Mouse (Mus musculus): ENCODE results near the gene Spopl.
"Not testable (repeated sequence)": the region's sequence is repeated elsewhere in the genome, so short reads cannot be mapped to it uniquely, and the experiment has no call there.

Spopl gene

DNA sequence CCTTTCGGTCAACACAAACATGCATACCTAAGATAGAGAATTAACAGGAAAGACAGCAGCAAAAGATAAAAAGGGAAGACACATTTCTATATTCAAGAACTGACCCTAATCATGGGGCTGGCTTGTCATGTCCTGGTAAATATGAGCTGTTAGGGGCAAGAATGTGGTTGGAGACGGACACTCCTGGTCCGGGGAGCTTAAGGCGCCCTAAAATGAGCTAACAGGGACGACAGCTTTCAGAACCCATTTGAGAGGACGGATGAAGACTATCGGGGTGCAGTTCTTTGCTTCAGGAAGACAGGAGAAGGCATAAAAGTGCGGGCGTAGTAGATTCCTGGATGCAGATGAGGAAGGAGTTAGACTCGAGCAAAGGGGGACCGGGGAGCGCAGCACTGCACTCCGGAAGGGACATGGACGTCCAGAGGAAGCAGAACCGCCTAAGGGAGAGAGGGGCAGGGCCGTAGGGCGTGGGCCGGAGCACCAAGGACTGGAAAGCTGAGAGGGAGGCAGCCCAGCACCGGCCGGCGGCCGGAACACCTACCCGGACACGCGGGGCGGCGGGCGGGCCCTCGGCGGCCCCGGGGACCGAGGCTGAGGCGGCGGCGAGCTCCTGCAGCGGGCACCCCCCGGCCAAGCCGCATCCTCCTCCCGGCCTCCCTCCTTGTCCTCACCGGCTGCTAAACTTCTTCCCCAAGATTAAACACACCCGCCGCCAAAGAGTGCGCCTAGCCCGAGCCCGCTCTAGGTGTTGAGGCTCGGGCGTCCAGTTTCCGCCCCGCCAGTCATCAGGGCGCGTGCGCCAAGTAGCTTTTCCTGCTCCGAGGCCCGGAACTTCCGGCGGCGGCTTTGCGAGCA, at the start of gene Spopl:
Gene Spopl, minus strand, starts transcription at position 805 of the 855 bp plus-strand sequence.
- peak; percentile 77 to 86 for DNase-seq (ENCODE audit: low spot score in 2 of 2)

DNA sequence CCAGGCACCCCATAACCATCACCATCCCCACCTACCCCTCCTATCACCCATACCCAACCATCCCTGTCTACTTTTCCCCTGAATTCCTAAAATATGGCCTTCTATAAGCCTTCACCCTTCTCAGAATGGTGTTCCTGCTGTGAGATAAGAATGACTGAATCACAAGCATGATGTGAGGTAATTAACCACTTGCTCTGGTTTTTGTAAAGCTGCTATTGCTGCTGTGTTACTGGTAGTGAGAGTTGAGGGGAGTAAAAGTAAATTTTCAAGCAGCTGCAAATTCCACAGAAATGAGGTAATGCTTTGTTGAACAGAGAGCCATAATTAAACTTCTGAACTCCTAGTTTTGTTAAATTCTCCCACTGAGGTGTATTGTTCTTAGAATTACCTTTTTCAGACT, 48.2 kb upstream of the Spopl start:
- DNase-seq (ENCODE audit: low spot score in 2 of 2), result no peak

DNA sequence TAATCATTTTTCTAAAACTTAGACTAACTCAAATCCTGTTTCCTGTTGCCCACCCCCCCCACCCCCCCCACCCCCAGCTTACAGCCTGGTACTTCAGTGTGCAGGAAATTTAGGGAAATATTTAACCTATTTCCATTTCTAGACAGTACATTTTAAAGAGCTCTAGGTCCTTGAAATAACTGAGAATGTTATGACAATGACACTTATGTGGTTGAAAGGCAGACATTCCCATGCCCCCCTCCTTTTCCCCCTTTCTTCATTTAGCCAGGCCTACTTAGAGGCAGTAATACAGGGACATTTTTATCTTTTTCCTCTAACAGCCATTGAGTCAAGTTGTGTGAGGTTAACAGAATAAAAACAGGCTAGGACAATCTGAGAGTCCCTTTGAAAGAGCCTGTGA, 46.1 kb upstream of the Spopl start:
- DNase-seq (ENCODE audit: low spot score in 2 of 2), result no peak

DNA sequence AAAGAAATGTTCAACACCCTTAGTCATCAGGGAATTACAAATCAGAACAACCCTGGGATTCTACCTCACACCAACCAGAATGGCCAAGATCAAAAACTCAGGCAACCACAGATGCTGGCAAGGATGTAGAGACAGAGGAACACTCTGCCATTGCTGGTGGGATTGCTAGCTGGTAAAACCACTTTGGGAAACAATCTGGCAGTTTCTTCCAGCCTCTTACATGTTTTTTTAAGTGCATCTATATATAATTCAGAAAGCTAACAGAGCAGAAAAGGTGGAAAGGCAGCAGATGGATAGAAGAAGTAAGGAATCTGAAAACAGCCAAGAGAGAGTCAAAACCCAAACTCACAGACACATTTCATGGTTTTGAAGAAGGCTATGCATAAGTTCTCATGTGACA, 33.5 kb upstream of the Spopl start:
- no peak for DNase-seq (ENCODE audit: low spot score in 2 of 2)

DNA sequence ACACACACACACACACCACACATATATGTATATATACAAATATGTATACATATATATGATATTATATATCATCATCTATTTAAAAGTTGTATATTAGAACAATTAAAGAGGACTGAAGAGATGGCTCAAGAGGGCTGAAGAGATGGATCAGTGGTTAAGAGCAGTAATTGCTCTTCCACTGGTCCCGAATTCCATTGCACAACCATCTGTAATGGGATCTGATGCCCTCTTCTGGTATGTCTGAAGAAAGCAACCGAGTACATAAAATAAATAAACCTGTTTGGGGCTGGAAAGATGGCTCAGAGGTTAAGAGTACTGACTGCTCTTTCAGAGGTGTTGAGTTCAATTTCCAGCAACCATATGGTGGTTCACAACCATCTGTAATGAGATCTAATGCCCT, 16.9 kb upstream of the Spopl start:
- no peak for DNase-seq (ENCODE audit: low spot score in 2 of 2)

DNA sequence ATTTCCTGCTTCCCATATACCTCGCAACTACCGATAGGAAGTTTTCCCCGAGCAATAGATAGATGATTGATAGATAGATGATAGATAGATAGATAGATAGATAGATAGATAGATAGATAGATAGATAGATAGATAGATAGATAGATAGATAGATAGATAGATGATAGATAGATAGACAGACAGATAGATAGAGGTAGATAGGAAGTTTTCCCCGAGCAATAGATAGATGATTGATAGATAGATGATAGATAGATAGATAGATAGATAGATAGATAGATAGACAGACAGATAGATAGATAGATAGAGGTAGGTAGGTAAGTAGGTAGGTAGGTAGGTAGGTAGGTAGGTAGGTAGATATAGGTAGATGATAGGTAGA, 239 bp upstream of the Spopl start:
- not testable (repeated sequence) for DNase-seq (ENCODE audit: low spot score in 2 of 2)

DNA sequence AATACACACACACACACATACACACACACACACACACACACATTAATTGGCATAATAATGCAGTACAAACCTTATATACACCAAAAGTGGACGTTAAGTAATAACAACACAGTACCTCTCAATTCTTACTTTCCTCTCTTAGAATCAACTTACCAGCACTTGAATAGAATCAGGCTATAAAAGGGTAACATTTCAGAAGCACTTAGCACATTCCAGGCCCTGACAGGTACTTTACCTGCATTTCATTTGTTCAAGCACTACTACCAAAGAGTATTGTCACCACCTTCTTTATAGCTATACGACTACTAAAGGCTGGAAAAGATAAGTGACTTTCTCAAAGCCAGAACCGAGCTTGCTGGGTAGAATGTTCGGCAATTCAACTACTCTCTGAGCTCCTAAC, 1.3 kb downstream of the Spopl start:
- no peak for DNase-seq (ENCODE audit: low spot score in 2 of 2)

DNA sequence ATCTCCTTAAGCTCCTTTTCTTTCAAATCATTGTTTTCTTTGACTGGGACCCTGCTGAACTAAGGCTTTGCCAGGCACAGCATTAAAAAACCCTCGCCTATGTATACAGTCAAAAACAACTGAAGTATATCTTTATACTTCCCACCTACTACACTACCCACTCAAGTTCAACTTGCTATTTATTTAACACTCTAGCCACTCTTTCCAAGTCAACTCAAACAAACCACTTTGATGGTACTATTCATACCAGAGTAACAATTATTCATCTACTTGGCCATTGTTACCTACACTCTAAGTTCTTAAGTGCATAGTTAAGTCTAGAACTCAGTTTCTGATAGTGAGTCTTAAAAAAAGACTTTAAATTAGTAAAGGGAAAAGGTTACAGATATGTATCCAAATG, 3.1 kb downstream of the Spopl start:
- no peak for DNase-seq (ENCODE audit: low spot score in 2 of 2)

DNA sequence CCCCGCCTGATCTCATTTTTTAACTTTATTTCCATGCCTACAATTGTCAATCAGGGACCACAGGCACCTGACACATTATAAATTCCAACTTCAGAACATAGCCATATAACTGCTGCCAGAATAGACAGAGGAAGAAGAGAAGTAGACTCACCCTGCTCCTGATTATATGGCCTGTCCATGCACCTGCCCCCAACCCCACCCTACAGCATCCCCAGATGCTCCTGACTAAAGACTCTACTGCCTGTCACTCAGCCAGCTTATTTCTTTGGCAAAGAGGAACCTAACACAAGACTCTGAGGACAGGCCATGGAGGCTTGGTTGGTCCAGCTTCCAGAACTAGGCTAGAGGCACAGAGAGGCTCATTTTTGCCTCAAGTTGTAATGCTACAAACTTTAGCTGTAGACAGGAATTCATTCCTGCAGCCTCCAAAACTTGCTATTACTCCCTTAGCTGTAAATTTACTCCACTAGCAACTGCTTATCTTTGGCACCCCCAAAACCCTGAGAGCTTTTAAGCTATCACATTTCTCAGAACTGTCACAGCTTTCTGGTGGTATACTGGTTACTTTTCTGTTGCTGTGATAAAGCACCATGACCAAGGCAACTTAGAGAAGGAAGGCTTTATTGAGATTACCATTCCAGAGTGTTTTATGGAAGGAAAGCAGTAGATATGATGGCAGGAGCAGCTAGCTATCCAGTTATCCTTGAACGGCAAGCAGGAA, 6.7 kb downstream of the Spopl start:
- DNase-seq (ENCODE audit: low spot score in 2 of 2), result no peak

DNA sequence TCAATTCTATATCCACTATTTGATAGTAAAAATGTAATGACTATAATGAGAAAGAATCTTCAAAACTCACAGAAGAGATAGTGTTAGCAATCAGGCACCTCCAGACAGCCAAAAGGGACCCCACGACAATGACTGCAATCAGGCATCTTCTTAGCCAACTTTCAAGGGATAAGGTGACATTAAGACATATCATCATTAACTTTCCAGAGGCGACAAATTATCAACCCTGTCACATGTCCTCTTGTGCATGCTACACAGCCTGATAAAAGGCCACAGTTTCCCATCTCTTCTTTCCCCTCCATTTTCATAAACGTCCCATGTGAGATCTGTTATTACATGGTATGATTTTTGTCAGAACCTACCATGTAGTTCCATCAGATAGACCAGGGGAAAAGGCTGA, 9.0 kb downstream of the Spopl start:
- no peak for DNase-seq (ENCODE audit: low spot score in 2 of 2)

DNA sequence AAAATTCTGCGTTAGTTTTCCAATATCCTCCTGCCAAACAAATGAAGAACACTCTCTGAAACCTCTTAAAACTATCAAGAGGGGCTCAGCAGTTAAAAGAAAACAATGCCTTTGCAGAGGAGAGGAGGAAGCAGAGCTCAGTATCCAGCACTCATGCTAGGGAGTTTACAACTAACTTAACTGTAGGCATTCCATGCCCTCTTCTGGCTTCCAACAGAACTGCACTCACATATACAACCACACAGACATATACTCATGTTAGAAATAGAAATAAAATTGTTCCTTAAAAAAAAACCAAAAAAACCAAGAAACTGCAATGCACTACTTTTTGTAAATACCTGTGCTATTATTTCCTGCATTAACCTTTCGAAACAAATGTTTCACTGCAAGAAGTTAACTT, 12.7 kb downstream of the Spopl start:
- DNase-seq (ENCODE audit: low spot score in 2 of 2), result no peak

DNA sequence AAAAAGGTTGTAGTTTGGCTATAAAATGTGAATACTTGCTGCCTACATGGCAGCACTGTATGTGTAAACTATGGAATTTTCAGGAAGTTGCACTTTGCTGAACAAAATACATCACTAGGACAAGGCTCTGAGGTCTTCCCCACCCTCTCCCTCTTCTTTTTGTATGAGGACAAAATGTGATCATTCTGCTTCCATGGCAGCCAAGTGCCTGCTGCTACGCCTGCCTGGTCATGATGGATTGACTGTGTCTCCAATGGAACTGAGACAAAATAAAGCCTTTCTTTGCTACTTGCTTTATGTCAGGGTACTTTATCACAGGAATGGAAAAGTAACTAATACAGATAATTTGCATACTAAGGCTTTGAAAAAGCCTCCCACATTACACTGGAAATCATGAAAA, 20.7 kb downstream of the Spopl start:
- DNase-seq (ENCODE audit: low spot score in 2 of 2), result no peak

DNA sequence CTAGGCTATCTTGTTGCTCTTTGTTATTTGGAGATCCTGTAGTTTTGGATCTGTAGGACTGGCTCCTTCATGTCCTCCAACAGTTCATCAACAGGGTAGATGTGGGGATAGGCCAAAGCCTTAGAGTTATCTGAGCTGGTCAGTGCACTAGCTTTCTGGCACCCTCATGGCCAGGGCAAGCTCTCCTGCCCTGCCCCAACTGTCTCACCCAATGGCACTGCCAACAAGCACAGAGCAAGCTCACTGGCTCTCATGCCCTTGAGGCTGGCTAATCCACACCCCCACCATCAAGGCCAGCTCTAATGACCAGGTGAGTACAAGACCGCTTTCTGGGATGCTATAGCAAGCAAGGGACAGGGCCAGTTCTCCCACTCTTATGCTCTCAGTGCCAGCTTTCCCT, 24.7 kb downstream of the Spopl start:
- DNase-seq (ENCODE audit: low spot score in 2 of 2), result no peak

DNA sequence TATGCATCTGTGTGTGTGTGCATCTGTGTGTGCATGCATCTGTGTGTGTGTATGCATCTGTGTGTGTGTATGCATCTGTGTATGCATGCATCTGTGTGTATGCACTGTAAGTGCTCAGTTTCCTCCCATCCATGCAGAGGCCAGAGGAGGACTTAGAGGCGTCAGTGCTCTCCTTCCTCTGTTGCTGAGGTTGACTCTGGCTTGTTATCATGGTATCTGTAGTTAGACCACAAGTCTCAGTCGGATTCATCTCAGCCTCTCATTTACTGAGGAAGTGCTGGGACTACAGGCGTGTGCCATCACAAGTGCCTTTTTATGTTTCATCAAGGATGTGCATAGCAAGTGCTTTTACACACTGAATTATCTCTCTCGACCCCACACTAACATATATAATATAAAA, 31.9 kb downstream of the Spopl start:
- no peak for DNase-seq (ENCODE audit: low spot score in 2 of 2)

DNA sequence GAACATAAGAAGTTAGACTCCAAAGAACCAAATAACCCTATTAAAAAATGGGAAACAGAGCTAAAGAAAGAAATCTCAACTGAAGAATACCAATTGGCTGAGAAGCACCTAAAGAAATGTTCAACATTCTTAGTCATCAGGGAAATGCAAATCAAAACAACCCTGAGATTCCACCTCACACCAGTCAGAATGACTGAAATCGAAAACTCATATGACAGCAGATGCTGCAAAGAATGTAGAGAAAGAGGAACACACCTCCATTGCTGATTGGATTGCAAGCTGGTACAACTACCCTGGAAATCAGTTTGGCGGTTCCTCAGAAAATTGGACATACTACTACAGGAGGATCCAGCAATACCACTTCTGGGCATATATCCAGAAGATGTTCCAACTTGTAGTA, 44.2 kb downstream of the Spopl start:
- not testable (repeated sequence) for DNase-seq (ENCODE audit: low spot score in 2 of 2)

DNA sequence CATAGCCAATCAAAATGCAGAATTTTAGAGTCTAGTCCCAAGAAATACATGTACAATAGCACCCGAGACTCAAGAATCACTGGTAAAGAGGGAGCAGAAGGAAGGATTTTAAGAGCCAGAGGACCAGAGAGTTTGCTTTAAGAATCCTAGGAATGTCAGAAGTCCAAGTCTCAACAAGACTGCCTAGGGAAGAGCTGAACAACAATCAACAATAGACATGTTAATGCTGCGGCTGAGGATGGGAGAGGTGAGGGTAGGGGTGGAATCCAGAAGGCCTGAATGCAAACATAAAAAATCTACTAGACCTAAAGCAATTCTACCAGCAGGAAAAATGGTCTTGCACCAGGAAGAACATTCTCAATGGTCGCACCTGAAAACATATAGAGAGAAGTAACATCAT, 66.8 kb downstream of the Spopl start:
- no peak for DNase-seq (ENCODE audit: low spot score in 2 of 2)

DNA sequence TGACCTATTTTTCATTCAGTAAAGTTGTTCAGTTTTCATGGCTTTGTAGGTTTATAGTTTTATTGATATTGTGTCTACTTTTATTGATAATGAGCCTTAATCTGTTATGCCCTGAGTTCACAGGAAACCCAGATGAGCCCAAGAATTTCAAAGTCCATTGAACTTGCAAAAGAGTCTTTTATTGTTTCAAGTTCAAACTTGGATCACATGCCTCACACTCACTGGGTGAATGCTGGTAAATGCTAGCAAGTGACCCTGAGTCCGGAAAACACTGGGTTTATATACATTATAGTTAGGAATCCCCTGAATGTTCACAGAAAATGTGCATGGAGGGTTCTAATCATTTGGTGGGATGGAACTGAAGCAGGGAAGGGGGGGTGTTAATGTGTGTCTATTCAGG, 90.2 kb downstream of the Spopl start:
- no peak for DNase-seq (ENCODE audit: low spot score in 2 of 2)

DNA sequence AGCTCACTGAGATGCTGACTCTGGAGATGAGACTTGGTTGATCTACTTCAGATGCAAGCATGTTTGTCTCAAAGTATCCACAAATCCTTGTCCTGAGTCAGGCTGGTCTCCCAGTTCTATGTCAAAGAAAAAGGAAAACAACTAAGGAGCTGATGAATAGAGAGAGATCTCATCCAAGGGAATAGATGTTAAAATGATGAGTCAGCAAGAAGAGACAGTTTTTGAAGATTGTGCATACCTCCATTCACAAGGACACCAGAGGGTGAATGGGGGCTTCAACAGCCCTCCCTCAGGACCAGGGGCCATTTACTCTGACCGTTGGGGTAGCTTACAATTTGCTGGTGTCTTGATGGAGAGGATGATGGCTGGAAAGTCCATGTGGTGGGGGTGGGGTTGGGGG, 104.4 kb downstream of the Spopl start:
- no peak for DNase-seq (ENCODE audit: low spot score in 2 of 2)

DNA sequence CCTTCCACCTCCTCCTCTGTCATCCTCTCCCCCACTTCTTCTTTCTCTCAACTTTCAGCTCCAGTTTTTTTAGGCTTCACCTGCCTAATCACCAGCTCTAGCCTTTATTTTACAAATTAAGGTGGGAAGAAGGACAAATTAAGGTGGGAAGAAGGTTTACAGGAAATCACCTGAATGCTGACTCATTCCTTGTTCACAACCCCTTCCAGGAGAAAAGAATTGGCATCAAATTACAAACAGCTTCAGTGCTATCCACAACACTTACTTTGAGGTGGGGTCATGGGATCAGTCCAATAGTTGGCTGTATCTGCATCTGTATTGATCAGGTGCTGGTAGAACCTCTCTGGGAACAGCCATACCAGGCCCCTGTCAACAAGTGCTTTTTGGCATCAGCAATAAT, 114.5 kb downstream of the Spopl start:
- DNase-seq (ENCODE audit: low spot score in 2 of 2), result no peak

Data from spleen, postnatal 10 days (tissue).